ENCODE assay signal across 8 mouse cellular contexts in the genomic region with DNA sequence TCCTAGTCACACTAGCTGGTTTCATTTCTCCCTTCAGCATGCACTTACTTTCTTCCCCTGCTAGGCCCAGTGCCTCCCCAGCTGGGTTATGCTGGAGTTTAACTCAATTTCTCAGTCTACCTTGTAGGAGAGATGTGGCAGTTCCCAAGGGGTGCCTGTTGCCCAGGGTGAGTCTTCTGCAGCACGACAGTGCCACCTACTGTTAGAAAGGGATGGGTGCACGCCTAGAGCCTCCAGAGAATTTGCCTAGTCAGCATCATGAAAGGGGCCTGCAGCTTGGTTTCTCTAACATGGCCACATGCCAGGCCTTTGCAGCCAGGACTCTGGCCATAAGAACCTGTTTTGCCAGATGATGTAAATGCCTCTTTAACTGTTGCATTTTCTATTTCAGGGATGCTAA. TPM values are rescaled to one million over a fixed set of nuclear protein-coding genes. Genes with fewer than 3 reads are reported as not detected.
A peak's percentile ranks its signal among the peaks of the same experiment; 100 is the strongest.
DNase-seq lines count a peak whose midpoint lies in the region; ATAC-seq and TF ChIP-seq lines count a peak whose summit lies in the region.

No protein-coding gene starts in this region.

- H3K4me2 ChIP-seq in embryonic facial prominence, embryonic 14.5 days (ENCODE audit: low read depth, low read length), result no peak overlapping the region
- no peak overlapping the region for H3K4me2 ChIP-seq in limb, embryonic 12.5 days
- H3K4me2 ChIP-seq in midbrain, embryonic 16.5 days (ENCODE audit: low read length), result no peak overlapping the region

- no peak for TF ChIP-seq POLR2A in heart, adult 2 months (IDR thresholded peaks at IDR 0.05; ENCODE audit: insufficient read depth, low read depth, low read length)

- peak; percentile 87 for TF ChIP-seq EP300 in heart, adult 2 months (IDR thresholded peaks at IDR 0.05; ENCODE audit: insufficient read depth, low read depth, low read length)

- no peak overlapping the region for H3K27ac ChIP-seq in embryonic facial prominence, embryonic 14.5 days (replicated peaks; ENCODE audit: low read depth, low read length)
- H3K27ac ChIP-seq in heart, adult 2 months, result no peak overlapping the region
- H3K27ac ChIP-seq in limb, embryonic 12.5 days, result no peak overlapping the region
- no peak overlapping the region for H3K27ac ChIP-seq in midbrain, embryonic 16.5 days (ENCODE audit: low read length)

- no peak overlapping the region for H3K4me3 ChIP-seq in embryonic facial prominence, embryonic 14.5 days (ENCODE audit: low read depth, low read length)
- H3K4me3 ChIP-seq in heart, adult 2 months, result no peak overlapping the region
- H3K4me3 ChIP-seq in limb, embryonic 12.5 days (replicated peaks), result no peak overlapping the region
- H3K4me3 ChIP-seq in midbrain, embryonic 16.5 days (ENCODE audit: low read depth, low read length), result no peak overlapping the region

- peak; percentile 87 for DNase-seq in 416B (ENCODE audit: low read depth)
- peak; percentile 40 to 64 for DNase-seq in adrenal gland, postnatal 4 days (ENCODE audit: low spot score in 2 of 2)
- DNase-seq in embryonic facial prominence, embryonic 14.5 days (ENCODE audit: low spot score), result peak; percentile 90
- peak; percentile 74 to 78 for DNase-seq in heart, adult 2 months
- peak; percentile 79 to 85 for DNase-seq in kidney, adult 8-10 months
- DNase-seq in spleen, postnatal 10 days (ENCODE audit: low spot score in 2 of 2), result peak; percentile 69 to 83

- no peaks in the 10 kb centered on the region for H3K27me3 ChIP-seq in embryonic facial prominence, embryonic 14.5 days (replicated peaks; ENCODE audit: control insufficient read depth, insufficient read depth, low read length)
- H3K27me3 ChIP-seq in heart, adult 2 months (ENCODE audit: control insufficient read depth, insufficient read depth, low read length), result no peaks in the 10 kb centered on the region
- no peaks in the 10 kb centered on the region for H3K27me3 ChIP-seq in limb, embryonic 12.5 days
- H3K27me3 ChIP-seq in midbrain, embryonic 16.5 days (ENCODE audit: control insufficient read depth, insufficient read depth, low read depth, low read length), result no peaks in the 10 kb centered on the region

- peak; percentile 95 for ATAC-seq in embryonic facial prominence, embryonic 14.5 days (ENCODE audit: low read depth)
- peak; percentile 82 for ATAC-seq in limb, embryonic 12.5 days (ENCODE audit: insufficient number of reproducible peaks, insufficient read depth, low FRiP score, low TSS enrichment, low read depth)
- peak; percentile 92 for ATAC-seq in midbrain, embryonic 16.5 days

- no peaks in the 10 kb centered on the region; the same call in 1 of the 2 replicates for H3K9me3 ChIP-seq in embryonic facial prominence, embryonic 14.5 days (ENCODE audit: control insufficient read depth, low read length)
- H3K9me3 ChIP-seq in limb, embryonic 12.5 days, result no peaks in the 10 kb centered on the region
- H3K9me3 ChIP-seq in midbrain, embryonic 16.5 days (replicated peaks; ENCODE audit: control insufficient read depth, low read length, poor library complexity, severe bottlenecking), result no peaks in the 10 kb centered on the region

- 0 out of 2 replicates have a peak, but pooled peaks have one; percentile 99 for TF ChIP-seq CTCF in heart, adult 2 months (IDR thresholded peaks at IDR 0.05)

- 0% methylated on average over 2 of the region's 2 CpGs for WGBS in embryonic facial prominence, embryonic 14.5 days
- 2% methylated on average over 2 of the region's 2 CpGs for WGBS in heart, adult 2 months
- WGBS in limb, embryonic 12.5 days, result 2% methylated on average over 2 of the region's 2 CpGs
- WGBS in midbrain, embryonic 16.5 days, result 0% methylated on average over 2 of the region's 2 CpGs

- H3K9ac ChIP-seq in embryonic facial prominence, embryonic 14.5 days (ENCODE audit: low read depth, low read length), result no peak overlapping the region
- no peak overlapping the region for H3K9ac ChIP-seq in heart, adult 2 months (ENCODE audit: low read depth, low read length)
- H3K9ac ChIP-seq in limb, embryonic 12.5 days (replicated peaks), result no peak overlapping the region
- no peak overlapping the region for H3K9ac ChIP-seq in midbrain, embryonic 16.5 days (ENCODE audit: low read depth, low read length)

- no peaks in the 10 kb centered on the region for H3K4me1 ChIP-seq in embryonic facial prominence, embryonic 14.5 days (ENCODE audit: control insufficient read depth, insufficient read depth, low read length)
- H3K4me1 ChIP-seq in heart, adult 2 months (ENCODE audit: control insufficient read depth, insufficient read depth, low read length), result no peaks in the 10 kb centered on the region; the same call in 1 of the 2 replicates
- peaks cover 8% of the 10 kb centered on the region for H3K4me1 ChIP-seq in limb, embryonic 12.5 days (replicated peaks)
- peaks cover 2% of the 10 kb centered on the region; the same call in 1 of the 2 replicates for H3K4me1 ChIP-seq in midbrain, embryonic 16.5 days (ENCODE audit: control insufficient read depth, insufficient read depth, low read length)

- no peaks in the 10 kb centered on the region for H3K36me3 ChIP-seq in embryonic facial prominence, embryonic 14.5 days (ENCODE audit: control insufficient read depth, insufficient read depth, low read length)
- no peaks in the 10 kb centered on the region for H3K36me3 ChIP-seq in heart, adult 2 months (ENCODE audit: control insufficient read depth, insufficient read depth, low read length)
- no peaks in the 10 kb centered on the region for H3K36me3 ChIP-seq in limb, embryonic 12.5 days
- no peaks in the 10 kb centered on the region for H3K36me3 ChIP-seq in midbrain, embryonic 16.5 days (ENCODE audit: control insufficient read depth, insufficient read depth, low read length)

- no peaks in the 10 kb centered on the region for H3K79me2 ChIP-seq in heart, adult 2 months (replicated peaks; ENCODE audit: control insufficient read depth, insufficient read depth, low read length)

- intact Hi-C loops in heart, adult 2 months (cut with DNase I), result loop anchor here (2.0 to 10.0 kb wide), 2 partner anchors 319 to 519 kb away; no protein-coding TSS in a partner anchor

RNA-seq across cellular contexts. Expression of a gene that starts 57.8 kb away (rescaled TPM):
- total RNA-seq in adrenal gland, postnatal 4 days (2021), result 1 to 10 TPM; 3.7 to 4.1 TPM
- 4.7 and 6.7 TPM in 2 replicates for polyA plus RNA-seq in embryonic facial prominence, embryonic 14.5 days (2014; fragmentation: Nextera tagmentation; extraction: Ambion mirVana)
- 100 to 1,000 TPM in 1 of 2 experiments, 10 to 100 TPM in 1; 94.1 to 112 TPM for total RNA-seq in heart, adult 2 months (2021)
- 11.4 and 32.0 TPM in 2 replicates for polyA plus RNA-seq in heart, adult 2 months (2012; rRNA removed)
- polyA plus RNA-seq in limb, embryonic 12.5 days (2016; fragmentation: Nextera tagmentation; extraction: Ambion mirVana), result 4.7 and 7.1 TPM in 2 replicates
- polyA plus RNA-seq in midbrain, embryonic 16.5 days (2015; fragmentation: Nextera tagmentation; extraction: Ambion mirVana), result 11.8 TPM in 2 replicates
